Mouse (Mus musculus) limb, embryonic 14.5 days (tissue): ENCODE results near the gene Zfp467. TPM values are rescaled to one million over a fixed set of nuclear protein-coding genes. Genes with fewer than 3 reads are reported as not detected.

Experiments used
- ATAC-seq: fragments of 200-750 bp; cut with Nextera tagmentation; 2 replicates; pipeline ENCODE4 v1.8.0; 2017; ENCODE audit warnings: low read depth, moderate number of reproducible peaks, moderate TSS enrichment; ENCODE audit not compliant: low FRiP score
- DNase-seq: peaks from one replicate; pipeline ENCODE4 v3.0.0-alpha.2; 2015; ENCODE audit warnings: low spot score
- H3K27ac ChIP-seq: fragments of 300-500 bp; sonication (generic); replicated peaks from 2 replicates; pipeline ENCODE4 v1.5.1; 2014; ENCODE audit warnings: low read depth, mild to moderate bottlenecking, low read length, moderate library complexity, mixed read lengths
- H3K27me3 ChIP-seq: fragments of 300-500 bp; sonication (generic); 2 replicates; pipeline ENCODE4 v1.6.1; 2014; ENCODE audit warnings: low read length, mixed read lengths; ENCODE audit not compliant: control insufficient read depth, insufficient read depth
- H3K36me3 ChIP-seq: fragments of 300-500 bp; sonication (generic); 2 replicates; pipeline ENCODE4 v1.6.1; 2014; ENCODE audit warnings: mild to moderate bottlenecking, low read length, moderate library complexity, mixed read lengths; ENCODE audit not compliant: control insufficient read depth, insufficient read depth
- H3K4me1 ChIP-seq: fragments of 300-500 bp; sonication (generic); 2 replicates; pipeline ENCODE4 v1.6.1; 2014; ENCODE audit warnings: antibody characterized with exemption, low read length, mixed read lengths; ENCODE audit not compliant: control insufficient read depth, insufficient read depth
- H3K4me2 ChIP-seq: fragments of 300-500 bp; sonication (generic); replicated peaks from 2 replicates; pipeline ENCODE4 v1.6.1; 2014; ENCODE audit warnings: low read depth, mild to moderate bottlenecking, low read length, moderate library complexity; ENCODE audit not compliant: severe bottlenecking
- H3K4me3 ChIP-seq: fragments of 300-500 bp; sonication (generic); replicated peaks from 2 replicates; pipeline ENCODE4 v1.5.1; 2014; ENCODE audit warnings: low read length
- H3K9ac ChIP-seq: fragments of 300-500 bp; sonication (generic); 2 replicates; pipeline ENCODE4 v1.6.1; 2014; ENCODE audit warnings: mild to moderate bottlenecking, low read depth, low read length, moderate library complexity; ENCODE audit not compliant: severe bottlenecking
- H3K9me3 ChIP-seq: fragments of 300-500 bp; sonication (generic); 2 replicates; pipeline ENCODE4 v1.6.1; 2016; ENCODE audit warnings: low read length; ENCODE audit not compliant: control insufficient read depth
- POLR2A ChIP-seq: fragments of 200-500 bp; IDR thresholded peaks from 2 replicates; pipeline ENCODE4 v1.8.0; 2012; ENCODE audit warnings: inconsistent platforms, mild to moderate bottlenecking, moderate library complexity, borderline replicate concordance; ENCODE audit not compliant: insufficient read depth, insufficient read length; ENCODE audit errors: extremely low read depth
- WGBS: fragments of 180-500 bp; shearing (Covaris S2); extraction: QIAGEN DNeasy Blood & Tissue Kit; methylation state at CpG from one replicate; pipeline ENCODE4 v1.1.7; 2014; 5-methylcytosine and 5-hydroxymethylcytosine counted together
- polyA plus RNA-seq, 2 experiments: library from polyadenylated mRNA; depleted of rRNA in 1 of 2; stranded (reverse) in 1 of 2; unstranded in 1 of 2; fragments of >200 nt; fragmentation: Nextera tagmentation in 1 of 2; extraction: Ambion mirVana in 1 of 2; gene quantifications; 2 replicates each; pipeline versions ENCODE4 v1.2.1 to v1.2.3; 2012 to 2014

Zfp467 gene
- polyA plus RNA-seq, 2 experiments: 29.3 to 43.5 TPM

DNA sequence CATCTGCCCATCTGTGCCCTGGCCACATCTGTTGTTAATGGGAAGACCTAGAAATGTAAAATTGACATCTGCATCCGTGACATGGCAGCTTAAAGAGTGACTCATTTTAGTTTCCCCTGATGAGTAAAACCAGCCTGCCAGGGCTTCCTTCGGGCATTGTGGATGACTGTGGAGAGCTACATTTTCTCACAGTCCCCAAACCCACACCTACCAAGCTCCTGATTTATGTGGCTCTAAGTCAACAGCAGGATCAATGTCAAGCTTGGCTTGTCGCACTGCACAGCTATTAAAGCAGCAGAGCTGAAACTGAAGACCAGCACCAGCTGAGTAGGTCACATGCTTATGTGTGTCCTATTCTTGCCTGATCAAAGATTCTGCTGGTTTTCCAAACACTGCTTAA lies 35.1 kb downstream of the Zfp467 start:
- Histone ChIP-seq H3K9ac (no peak overlapping the region), H3K4me1 (no peaks in the 10 kb centered on the region), H3K9me3 (no peaks in the 10 kb centered on the region), H3K4me3 (no peak overlapping the region), H3K36me3 (peaks cover 96% of the 10 kb centered on the region), H3K27me3 (no peaks in the 10 kb centered on the region), H3K4me2 (no peak overlapping the region), H3K27ac (no peak overlapping the region)
- TF ChIP-seq POLR2A: no peak
- ATAC-seq (no peak), DNase-seq (no peak)
- 75% methylated on average over 3 of the region's 3 CpGs for WGBS

- ATAC-seq: no peak
- Histone ChIP-seq H3K36me3 (peaks cover 96% of the 10 kb centered on the region), H3K27ac (no peak overlapping the region), H3K4me3 (no peak overlapping the region), H3K9me3 (no peaks in the 10 kb centered on the region), H3K27me3 (no peaks in the 10 kb centered on the region), H3K4me1 (no peaks in the 10 kb centered on the region), H3K9ac (no peak overlapping the region), H3K4me2 (no peak overlapping the region)
- WGBS: 98% methylated on average over 4 of the region's 4 CpGs
- no peak for TF ChIP-seq POLR2A
- DNase-seq: no peak
These were observed 35.8 kb downstream of the Zfp467 start for GRCm38 (mm10) chr6:48409726-48410343.

DNA sequence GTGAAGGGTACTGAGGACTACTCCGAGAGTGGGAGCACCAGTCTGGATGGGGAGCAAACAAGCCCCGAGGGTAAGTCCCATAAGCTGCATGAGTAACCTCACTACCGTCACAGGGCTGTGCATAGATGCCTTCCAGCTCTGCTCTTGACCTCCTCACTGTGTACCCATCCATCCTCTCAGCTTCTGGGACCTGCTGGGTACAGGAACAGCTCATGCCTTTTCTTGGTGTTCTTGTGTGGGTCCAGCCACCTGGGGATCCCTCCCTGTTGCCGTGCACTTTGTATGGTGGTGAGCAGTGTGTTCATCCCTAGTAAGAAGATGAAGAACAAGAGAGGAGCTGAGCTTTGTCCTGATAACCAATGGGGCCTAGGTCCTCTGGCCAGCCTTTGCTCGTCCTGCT lies 41.6 kb downstream of the Zfp467 start:
- Histone ChIP-seq H3K27me3 (no peaks in the 10 kb centered on the region), H3K9me3 (no peaks in the 10 kb centered on the region), H3K27ac (no peak overlapping the region), H3K4me2 (no peak overlapping the region), H3K9ac (no peak overlapping the region), H3K4me3 (no peak overlapping the region), H3K36me3 (peaks cover 55% of the 10 kb centered on the region), H3K4me1 (no peaks in the 10 kb centered on the region)
- ATAC-seq: no peak
- TF ChIP-seq POLR2A: no peak
- WGBS: 89% methylated on average over 5 of the region's 5 CpGs
- DNase-seq: no peak

DNA sequence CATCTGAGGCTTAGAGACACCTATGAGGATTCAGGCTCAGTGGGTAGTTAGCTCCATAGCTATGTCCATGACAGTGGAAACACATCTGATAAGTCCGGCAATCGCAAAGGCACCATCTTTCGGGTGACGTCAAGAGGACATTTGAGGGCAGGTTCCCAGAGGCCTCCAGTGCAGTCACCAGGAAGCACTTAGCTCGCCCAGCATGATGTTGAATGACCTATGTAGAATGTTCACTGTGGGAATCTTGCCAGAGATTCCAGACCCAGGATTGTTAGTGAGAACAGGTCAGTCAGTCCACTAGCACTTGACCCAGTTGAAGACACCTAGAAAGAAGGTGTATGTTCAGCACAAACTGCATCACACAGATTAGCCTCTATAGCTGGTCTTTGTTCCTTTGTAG lies 45.7 kb downstream of the Zfp467 start:
- Histone ChIP-seq H3K27ac (no peak overlapping the region), H3K4me2 (no peak overlapping the region), H3K4me3 (no peak overlapping the region), H3K9me3 (no peaks in the 10 kb centered on the region), H3K27me3 (no peaks in the 10 kb centered on the region), H3K9ac (no peak overlapping the region), H3K4me1 (peaks cover 12% of the 10 kb centered on the region), H3K36me3 (peaks cover 15% of the 10 kb centered on the region)
- TF ChIP-seq POLR2A: no peak
- DNase-seq (no peak), ATAC-seq (no peak)
- WGBS: 96% methylated on average over 5 of the region's 5 CpGs

GRCm38 (mm10) chr6:48397336-48397735 lies 48.3 kb downstream of the Zfp467 start:
- WGBS: 59% methylated on average over 4 of the region's 4 CpGs
- H3K4me1 ChIP-seq: peaks cover 12% of the 10 kb centered on the region
- H3K27ac ChIP-seq: no peak overlapping the region
- H3K4me2 ChIP-seq: no peak overlapping the region
- no peak for TF ChIP-seq POLR2A
- no peak for ATAC-seq
- H3K36me3 ChIP-seq: no peaks in the 10 kb centered on the region
- H3K27me3 ChIP-seq: no peaks in the 10 kb centered on the region
- H3K9me3 ChIP-seq: no peaks in the 10 kb centered on the region
- H3K9ac ChIP-seq: no peak overlapping the region
- H3K4me3 ChIP-seq: no peak overlapping the region
- DNase-seq: peak; percentile 28

GRCm38 (mm10) chr6:48396686-48397085 lies 48.9 kb downstream of the Zfp467 start:
- Histone ChIP-seq H3K4me2 (peak overlapping the region; percentile 57), H3K27ac (no peak overlapping the region), H3K36me3 (no peaks in the 10 kb centered on the region), H3K9me3 (no peaks in the 10 kb centered on the region), H3K4me3 (peak overlapping the region; percentile 79), H3K4me1 (peaks cover 12% of the 10 kb centered on the region), H3K9ac (peak overlapping the region; percentile 80; the same call in 1 of the 2 replicates), H3K27me3 (no peaks in the 10 kb centered on the region)
- no peak for DNase-seq
- TF ChIP-seq POLR2A: no peak
- no peak for ATAC-seq
- WGBS: 87% methylated on average over 1 of the region's 1 CpGs
